9 mouse cellular contexts compared by ENCODE assay signal in the genomic region with DNA sequence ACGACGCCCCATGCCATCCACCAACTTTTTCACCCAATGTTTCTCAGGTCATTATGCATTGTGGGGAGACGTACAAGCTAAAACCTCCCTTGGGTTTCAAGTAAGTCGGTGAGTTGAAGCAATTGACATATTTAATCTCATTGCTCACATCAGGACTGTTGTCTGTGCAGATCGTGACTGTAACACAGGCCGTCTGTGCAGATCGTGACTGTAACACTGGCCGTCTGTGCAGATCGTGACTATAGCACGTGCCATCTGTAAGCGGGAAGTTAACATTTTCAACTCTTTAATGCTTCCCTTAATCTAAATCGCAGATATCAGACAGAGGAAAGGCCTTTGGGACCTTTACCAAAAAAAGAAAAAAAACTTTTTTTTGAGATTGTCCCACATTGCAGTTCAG. TPM values are rescaled to one million over a fixed set of nuclear protein-coding genes. Genes with fewer than 3 reads are reported as not detected.
DNase-seq lines count a peak whose midpoint lies in the region; ATAC-seq and TF ChIP-seq lines count a peak whose summit lies in the region.
"Had no signal": no experiment of that assay in that cellular context is flagged by ENCODE, and none has a peak within 500 bp of the region (broad histone marks: within the 10 kb centered on the region; RNA-seq: fewer than 3 reads in every experiment).

No protein-coding gene starts in this region.

- H3K4me3 ChIP-seq in heart, embryonic 10.5 days: peak overlapping the region; percentile 77
- peak overlapping the region; percentile 63 to 71 (median 68) for H3K4me3 ChIP-seq in CH12.LX (replicated peaks in 1 of 3; ENCODE audit: low read depth in 2 of 3, low read length in 2 of 3, poor library complexity in 1 of 3)
- H3K4me3 ChIP-seq in forebrain, embryonic 12.5 days (replicated peaks): peak overlapping the region; percentile 66
- H3K4me3 ChIP-seq in liver, embryonic 15.5 days (replicated peaks): peak overlapping the region; percentile 82

- in situ Hi-C loops in CH12.LX (cut with MboI; ENCODE audit: low pct_ligation_motif_present, low pct_unique_long_range_greater_than_20kb, low sequenced_read_pairs): no loop called here

- peak overlapping the region; percentile 70 for H3K9ac ChIP-seq in CH12.LX (ENCODE audit: insufficient read depth, low read depth)
- peak overlapping the region; percentile 73 for H3K9ac ChIP-seq in forebrain, embryonic 12.5 days
- peak overlapping the region; percentile 74 for H3K9ac ChIP-seq in liver, embryonic 15.5 days

- peaks cover 33% of the 10 kb centered on the region for H3K4me1 ChIP-seq in heart, embryonic 10.5 days
- H3K4me1 ChIP-seq in CH12.LX (ENCODE audit: control insufficient read depth in 1 of 2, insufficient read depth in 2 of 2): peaks cover 8 to 25% of the 10 kb centered on the region in 2 experiments; a peak in 3 of 4 replicates
- peaks cover 23% of the 10 kb centered on the region for H3K4me1 ChIP-seq in forebrain, embryonic 12.5 days
- peaks cover 45% of the 10 kb centered on the region for H3K4me1 ChIP-seq in liver, embryonic 15.5 days (replicated peaks)

- no peak for TF ChIP-seq CTCF in CH12.LX (conservative IDR thresholded peaks at IDR 0.05 in 1 of 2, IDR thresholded peaks at IDR 0.05 in 1 of 2; ENCODE audit: low read depth in 2 of 2, low read length in 2 of 2)

- no peaks in the 10 kb centered on the region for H3K9me3 ChIP-seq in heart, embryonic 10.5 days
- H3K9me3 ChIP-seq in CH12.LX (replicated peaks; ENCODE audit: low read length): no peaks in the 10 kb centered on the region
- no peaks in the 10 kb centered on the region for H3K9me3 ChIP-seq in forebrain, embryonic 12.5 days
- no peaks in the 10 kb centered on the region for H3K9me3 ChIP-seq in liver, embryonic 15.5 days (replicated peaks)

- dilution Hi-C loops in CH12.LX (cut with MboI; ENCODE audit: extremely low pct_ligation_motif_present, extremely low pct_unique_long_range_greater_than_20kb, low sequenced_read_pairs): no loop called here

- DNase-seq in heart, embryonic 10.5 days (ENCODE audit: low spot score): no peak
- DNase-seq in heart, adult 9 months (ENCODE audit: low spot score in 2 of 2): no peak
- peak; percentile 38 for DNase-seq in CH12.LX (ENCODE audit: extremely low read depth)
- no peak for DNase-seq in right cerebral cortex, adult 18-20 months
- no peak for DNase-seq in right cerebral cortex, postnatal 4 days
- no peak for DNase-seq in cerebellum, postnatal 25 days

- no peak for ATAC-seq in forebrain, embryonic 12.5 days (ENCODE audit: low FRiP score)
- ATAC-seq in liver, embryonic 15.5 days (ENCODE audit: insufficient read depth): no peak

- H3K36me3 ChIP-seq in heart, embryonic 10.5 days: no peaks in the 10 kb centered on the region
- peaks cover 0 to 3% of the 10 kb centered on the region in 2 experiments for H3K36me3 ChIP-seq in CH12.LX (replicated peaks in 1 of 2; ENCODE audit: control insufficient read depth in 1 of 2, insufficient read depth in 1 of 2, low read length in 1 of 2)
- H3K36me3 ChIP-seq in forebrain, embryonic 12.5 days (replicated peaks): no peaks in the 10 kb centered on the region
- H3K36me3 ChIP-seq in liver, embryonic 15.5 days (replicated peaks): no peaks in the 10 kb centered on the region

- peaks cover 8% of the 10 kb centered on the region for H3K79me2 ChIP-seq in CH12.LX (replicated peaks; ENCODE audit: control insufficient read depth, extremely low read depth, insufficient read depth, poor library complexity, severe bottlenecking)

- WGBS in heart, embryonic 10.5 days: 20% methylated on average over 12 of the region's 12 CpGs
- 15% methylated on average over 12 of the region's 12 CpGs for WGBS in forebrain, embryonic 12.5 days
- 11% methylated on average over 12 of the region's 12 CpGs for WGBS in liver, embryonic 15.5 days (ENCODE audit: insufficient replicate concordance)

- TF ChIP-seq RAD21 in CH12.LX (IDR thresholded peaks at IDR 0.05; ENCODE audit: low read depth, low read length): no peak

- peak overlapping the region; percentile 87 for H3K4me2 ChIP-seq in CH12.LX (ENCODE audit: insufficient read depth, low read depth, poor library complexity, severe bottlenecking)
- H3K4me2 ChIP-seq in forebrain, embryonic 12.5 days: peak overlapping the region; percentile 67
- peak overlapping the region; percentile 87 for H3K4me2 ChIP-seq in liver, embryonic 15.5 days

- TF ChIP-seq POLR2A in CH12.LX (IDR thresholded peaks at IDR 0.05; ENCODE audit: low read depth, low read length): no peak

- H3K27ac ChIP-seq in heart, embryonic 10.5 days: peak overlapping the region; percentile 95
- H3K27ac ChIP-seq in CH12.LX (ENCODE audit: insufficient read depth, low read depth): peak overlapping the region; percentile 3; the same call in 1 of the 2 replicates
- peak overlapping the region; percentile 54 for H3K27ac ChIP-seq in forebrain, embryonic 12.5 days
- peak overlapping the region; percentile 90 for H3K27ac ChIP-seq in liver, embryonic 15.5 days (replicated peaks)

- no peaks in the 10 kb centered on the region for H3K27me3 ChIP-seq in heart, embryonic 10.5 days (ENCODE audit: insufficient read depth, poor library complexity, severe bottlenecking)
- H3K27me3 ChIP-seq in CH12.LX (replicated peaks): no peaks in the 10 kb centered on the region
- no peaks in the 10 kb centered on the region for H3K27me3 ChIP-seq in forebrain, embryonic 12.5 days
- H3K27me3 ChIP-seq in liver, embryonic 15.5 days: no peaks in the 10 kb centered on the region
- H3K27me3 ChIP-seq: Patski had no signal

- no peak for TF ChIP-seq EP300 in CH12.LX (IDR thresholded peaks at IDR 0.05; ENCODE audit: low read length)

TF ChIP-seq in CH12.LX, 34 proteins besides CTCF, POLR2A, EP300 and RAD21:
- TF ChIP-seq UBTF (IDR thresholded peaks at IDR 0.05; ENCODE audit: low read depth, low read length) (no peak), NELFE (IDR thresholded peaks at IDR 0.05; ENCODE audit: low read depth, low read length) (no peak), E2F4 (IDR thresholded peaks at IDR 0.05; ENCODE audit: insufficient replicate concordance, low read depth, low read length) (no peak), JUN (IDR thresholded peaks at IDR 0.05; ENCODE audit: insufficient read depth, low read depth, low read length) (no peak), IRF4 (IDR thresholded peaks at IDR 0.05; ENCODE audit: low read depth, low read length) (no peak), GABPA (IDR thresholded peaks at IDR 0.05; ENCODE audit: insufficient replicate concordance, low read depth, low read length) (no peak), BHLHE40 (IDR thresholded peaks at IDR 0.05; ENCODE audit: low read depth, low read length) (peak; percentile 97), NRF1 (IDR thresholded peaks at IDR 0.05; ENCODE audit: low read depth, low read length) (no peak), POLR2AphosphoS2 (IDR thresholded peaks at IDR 0.05; ENCODE audit: low read depth, low read length) (no peak), ELF1 (IDR thresholded peaks at IDR 0.05; ENCODE audit: low read depth, low read length) (no peak), HCFC1 (IDR thresholded peaks at IDR 0.05; ENCODE audit: low read depth, low read length) (no peak), ZC3H11A (IDR thresholded peaks at IDR 0.05; ENCODE audit: low read depth, low read length) (no peak), ETS1 (conservative IDR thresholded peaks at IDR 0.05; ENCODE audit: low read depth, low read length) (no peak), CHD1 (IDR thresholded peaks at IDR 0.05; ENCODE audit: low read depth, low read length) (0 out of 2 replicates have a peak, but pooled peaks have one; percentile 34), RCOR1 (conservative IDR thresholded peaks at IDR 0.05; ENCODE audit: low read depth, low read length) (no peak), USF2 (conservative IDR thresholded peaks at IDR 0.05; ENCODE audit: low read depth, low read length) (no peak), CHD2 (IDR thresholded peaks at IDR 0.05; ENCODE audit: low read length) (no peak), MEF2A (IDR thresholded peaks at IDR 0.05; ENCODE audit: borderline replicate concordance, low read depth, low read length) (no peak), SIN3A (IDR thresholded peaks at IDR 0.05; ENCODE audit: low read length) (no peak), PAX5 (IDR thresholded peaks at IDR 0.05; ENCODE audit: low read length) (no peak), TBP (conservative IDR thresholded peaks at IDR 0.05; ENCODE audit: low read depth, low read length) (no peak), ZMIZ1 (IDR thresholded peaks at IDR 0.05; ENCODE audit: low read depth, low read length) (no peak), ZNF384 (IDR thresholded peaks at IDR 0.05; ENCODE audit: low read depth, low read length) (no peak), JUND (conservative IDR thresholded peaks at IDR 0.05; ENCODE audit: low read depth, low read length) (no peak), TCF12 (IDR thresholded peaks at IDR 0.05; ENCODE audit: low read depth, low read length) (no peak), SMC3 (IDR thresholded peaks at IDR 0.05; ENCODE audit: low read depth, low read length) (no peak), MYC (IDR thresholded peaks at IDR 0.05; ENCODE audit: low read depth, low read length) (peak; percentile 86), USF1 (IDR thresholded peaks at IDR 0.05; ENCODE audit: low read depth, low read length) (no peak), KAT2A (IDR thresholded peaks at IDR 0.05; ENCODE audit: insufficient replicate concordance, low read length) (no peak), MAFK (IDR thresholded peaks at IDR 0.05; ENCODE audit: insufficient replicate concordance, low read length) (no peak), MAX (IDR thresholded peaks at IDR 0.05; ENCODE audit: low read length) (peak; percentile 76; the same call in 1 of the 2 replicates)
TF ChIP-seq in CH12.LX: peak in this region for 4.

RNA-seq across cellular contexts. Expression of a gene that starts 0.5 kb away (rescaled TPM):
- polyA plus RNA-seq in heart, embryonic 10.5 days (2016; fragmentation: Nextera tagmentation; extraction: Ambion mirVana): 403 and 488 TPM in 2 replicates
- total RNA-seq in CH12.LX (2012; rRNA removed) (476 and 495 TPM in 2 replicates), CH12.LX (2014; rRNA removed) (337 and 374 TPM in 2 replicates)
- polyA plus RNA-seq in CH12.LX (2012; ENCODE audit: insufficient read length, low read depth): 555 and 674 TPM in 2 replicates
- polyA plus RNA-seq in forebrain, embryonic 12.5 days (2016; fragmentation: Nextera tagmentation; extraction: Ambion mirVana): 379 and 381 TPM in 2 replicates
- 198 and 203 TPM in 2 replicates for polyA plus RNA-seq in liver, embryonic 15.5 days (2015; fragmentation: Nextera tagmentation; extraction: Ambion mirVana)

RNA-seq across cellular contexts. Expression of a gene that starts 0.6 kb away (rescaled TPM):
- polyA plus RNA-seq in heart, embryonic 10.5 days (2016; fragmentation: Nextera tagmentation; extraction: Ambion mirVana): 0.16 and 0.51 TPM in 2 replicates
- 2.5 and 3.1 TPM in 2 replicates for total RNA-seq in CH12.LX (2012; rRNA removed)
- total RNA-seq in CH12.LX (2014; rRNA removed): 2.1 and 2.2 TPM in 2 replicates
- 2.8 and 2.9 TPM in 2 replicates for polyA plus RNA-seq in CH12.LX (2012; ENCODE audit: insufficient read length, low read depth)
- 0.54 TPM in 1 of 2 replicates, not detected in the other for polyA plus RNA-seq in forebrain, embryonic 12.5 days (2016; fragmentation: Nextera tagmentation; extraction: Ambion mirVana)
- 0.13 and 0.23 TPM in 2 replicates for polyA plus RNA-seq in liver, embryonic 15.5 days (2015; fragmentation: Nextera tagmentation; extraction: Ambion mirVana)

Comparison
In these comparisons a context has a peak if more than half of its experiments do, and no peak if none do; other contexts are left out.
1. H3K27ac ChIP-seq: peak in every context shown above with its lines; median percentile 95 in heart, embryonic 10.5 days; 90 in liver, embryonic 15.5 days; 54 in forebrain, embryonic 12.5 days; 3 in CH12.LX.